Mouse (Mus musculus) hindbrain, embryonic 10.5 days (tissue): Measurements from ENCODE around the gene Cmbl. TPM values are rescaled to one million over a fixed set of nuclear protein-coding genes. Genes with fewer than 3 reads are reported as not detected.

ENCODE experiments used
- DNase-seq: peaks from one replicate; pipeline ENCODE4 v3.0.0-alpha.2; 2017; ENCODE audit warnings: low spot score
- H3K27ac ChIP-seq: fragments of 300-500 bp; sonication (generic); 2 replicates; pipeline ENCODE4 v1.5.1; 2016; ENCODE audit warnings: mild to moderate bottlenecking, moderate library complexity
- H3K27me3 ChIP-seq: fragments of 300-500 bp; sonication (generic); 2 replicates; pipeline ENCODE4 v1.6.1; 2016; ENCODE audit warnings: mild to moderate bottlenecking; ENCODE audit not compliant: poor library complexity, insufficient read depth, severe bottlenecking
- H3K36me3 ChIP-seq: fragments of 300-500 bp; sonication (generic); 2 replicates; pipeline ENCODE4 v1.6.1; 2016; ENCODE audit warnings: mild to moderate bottlenecking, moderate library complexity
- H3K4me1 ChIP-seq: fragments of 300-500 bp; sonication (generic); replicated peaks from 2 replicates; pipeline ENCODE4 v1.6.1; 2016; ENCODE audit warnings: mild to moderate bottlenecking
- H3K4me3 ChIP-seq: fragments of 300-500 bp; sonication (generic); 2 replicates; pipeline ENCODE4 v1.5.1; 2016; ENCODE audit warnings: mild to moderate bottlenecking, moderate library complexity
- H3K9me3 ChIP-seq: fragments of 300-500 bp; sonication (generic); 2 replicates; pipeline ENCODE4 v1.6.1; 2016; ENCODE audit warnings: mild to moderate bottlenecking, moderate library complexity
- WGBS: fragments of 180-500 bp; shearing (Covaris S2); methylation state at CpG from one replicate; pipeline ENCODE4 v1.1.7; 2016; 5-methylcytosine and 5-hydroxymethylcytosine counted together
- polyA plus RNA-seq: library from polyadenylated mRNA; unstranded; fragments of >200 nt; fragmentation: Nextera tagmentation; extraction: Ambion mirVana; gene quantifications from 2 replicates; pipeline ENCODE4 v1.2.1, GENCODE M21; 2016

The Cmbl gene
- polyA plus RNA-seq, 1 experiment from 2014 or later, result 1.6 TPM

DNA sequence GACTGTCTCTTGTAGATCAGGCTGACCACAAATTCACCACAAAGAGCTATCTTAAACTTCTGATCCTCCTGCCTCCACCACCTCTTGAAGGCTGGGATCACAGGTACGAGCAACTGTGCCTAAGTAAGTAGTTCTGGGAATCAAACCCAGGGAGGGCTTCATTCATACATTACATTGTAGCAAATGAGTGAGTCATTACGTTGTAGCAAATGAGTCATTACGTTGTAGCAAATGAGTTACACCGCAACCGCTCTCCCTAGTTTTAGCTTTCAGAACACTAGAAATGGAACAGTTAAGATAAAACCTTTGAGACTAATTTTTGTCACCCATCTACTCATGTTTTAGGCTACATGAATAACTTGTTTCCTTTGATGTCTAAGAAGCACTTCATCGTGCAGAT lies 18.9 kb upstream of the Cmbl start:
- no peak for DNase-seq
- H3K27ac ChIP-seq, result no peak overlapping the region
- no peak overlapping the region for H3K4me3 ChIP-seq
- no peaks in the 10 kb centered on the region for H3K9me3 ChIP-seq
- WGBS, result 90% methylated on average over 6 of the region's 6 CpGs
- no peaks in the 10 kb centered on the region for H3K27me3 ChIP-seq
- peaks cover 22% of the 10 kb centered on the region for H3K4me1 ChIP-seq
- no peaks in the 10 kb centered on the region for H3K36me3 ChIP-seq

DNA sequence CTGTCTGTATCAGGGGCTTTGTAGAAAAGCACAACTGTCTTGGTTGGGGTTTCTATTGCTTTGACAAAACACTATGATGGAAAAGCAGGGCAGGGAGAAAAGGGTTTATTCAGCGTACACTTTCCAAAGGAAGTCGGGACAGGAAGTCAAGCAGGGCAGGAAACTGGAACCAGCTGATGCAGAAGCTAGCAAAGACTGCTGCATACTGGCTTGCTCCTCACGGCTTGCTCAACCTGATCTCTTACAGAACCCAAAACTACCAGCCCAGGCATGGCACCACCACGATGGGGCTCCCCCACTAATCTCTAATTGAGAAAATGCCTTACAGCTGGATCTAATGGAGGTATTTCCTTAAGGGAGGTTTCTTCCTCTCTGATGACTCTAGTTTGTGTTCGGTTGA lies 17.8 kb upstream of the Cmbl start:
- DNase-seq, result no peak
- H3K36me3 ChIP-seq, result no peaks in the 10 kb centered on the region
- H3K27ac ChIP-seq, result no peak overlapping the region
- 67% methylated on average over 5 of the region's 5 CpGs for WGBS
- H3K27me3 ChIP-seq, result no peaks in the 10 kb centered on the region
- H3K4me3 ChIP-seq, result no peak overlapping the region
- H3K4me1 ChIP-seq, result peaks cover 11% of the 10 kb centered on the region
- no peaks in the 10 kb centered on the region for H3K9me3 ChIP-seq

DNA sequence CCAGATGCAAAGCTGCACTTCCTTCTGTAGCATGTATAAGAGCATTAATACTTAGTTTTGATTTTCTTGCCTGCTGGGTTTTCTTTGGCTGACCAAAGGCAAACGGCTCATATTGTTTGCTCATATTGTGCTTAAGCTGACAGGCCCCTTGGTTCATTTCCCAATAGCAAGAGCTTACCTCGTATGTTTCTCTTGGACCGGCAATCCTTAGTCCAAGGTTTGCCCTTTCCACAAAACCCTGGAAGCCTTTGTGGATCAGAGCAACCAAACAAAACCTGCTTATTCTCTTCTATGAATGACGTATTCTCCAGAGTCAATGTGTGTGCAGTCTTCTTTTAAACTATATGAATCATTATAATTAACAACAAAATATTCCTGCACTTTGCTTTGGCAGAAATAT lies 14.8 kb upstream of the Cmbl start:
- H3K27me3 ChIP-seq, result no peaks in the 10 kb centered on the region
- no peak for DNase-seq
- H3K4me3 ChIP-seq, result no peak overlapping the region
- H3K9me3 ChIP-seq, result no peaks in the 10 kb centered on the region
- H3K27ac ChIP-seq, result no peak overlapping the region
- H3K4me1 ChIP-seq, result no peaks in the 10 kb centered on the region
- H3K36me3 ChIP-seq, result no peaks in the 10 kb centered on the region
- 87% methylated on average over 4 of the region's 4 CpGs for WGBS

DNA sequence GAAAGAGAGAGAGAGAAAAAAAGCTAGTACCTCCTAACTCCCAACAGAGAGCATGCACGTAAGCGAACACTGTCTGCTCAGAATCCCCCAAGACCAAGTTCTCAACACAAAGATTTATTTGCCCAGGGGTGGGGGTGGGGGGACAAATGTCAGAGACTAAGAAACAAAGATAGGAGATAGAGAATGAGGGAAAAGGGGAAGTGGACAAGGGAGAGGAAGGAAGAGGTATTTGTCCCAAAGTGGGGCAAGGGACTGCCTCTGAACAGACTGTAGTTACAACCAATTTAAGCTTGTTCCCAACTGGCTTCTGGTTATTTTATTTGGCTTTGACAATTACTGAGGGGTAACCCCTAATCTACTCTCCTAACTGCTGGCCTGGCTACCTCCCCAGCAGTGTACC lies 10.3 kb upstream of the Cmbl start:
- no peak for DNase-seq
- Histone ChIP-seq H3K4me1 (no peaks in the 10 kb centered on the region), H3K27ac (no peak overlapping the region), H3K36me3 (no peaks in the 10 kb centered on the region), H3K9me3 (peaks cover 4% of the 10 kb centered on the region; the same call in 1 of the 2 replicates), H3K4me3 (no peak overlapping the region), H3K27me3 (no peaks in the 10 kb centered on the region)
- 87% methylated on average over 2 of the region's 2 CpGs for WGBS

DNA sequence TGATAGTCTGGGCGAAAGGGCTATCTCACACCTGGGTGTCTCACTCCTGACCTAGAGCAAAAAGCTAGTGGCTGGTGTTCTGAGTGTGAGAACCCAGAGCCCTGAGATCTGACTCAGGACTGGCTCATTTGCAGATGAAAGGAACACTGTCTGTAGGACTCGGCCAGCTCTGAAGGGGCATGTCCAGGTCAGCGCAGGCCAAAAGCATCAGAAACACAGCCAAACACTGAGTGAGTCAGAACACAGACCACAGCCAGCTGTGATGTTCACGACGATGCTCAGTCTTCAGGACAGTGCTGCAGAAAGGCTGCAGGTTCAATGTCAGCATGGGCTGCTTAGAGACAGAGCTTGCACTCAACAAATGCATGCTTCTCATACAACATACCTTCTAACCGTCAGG lies 3.8 kb upstream of the Cmbl start:
- Histone ChIP-seq H3K9me3 (peaks cover 5% of the 10 kb centered on the region; the same call in 1 of the 2 replicates), H3K27me3 (no peaks in the 10 kb centered on the region)
- no peak for DNase-seq

DNA sequence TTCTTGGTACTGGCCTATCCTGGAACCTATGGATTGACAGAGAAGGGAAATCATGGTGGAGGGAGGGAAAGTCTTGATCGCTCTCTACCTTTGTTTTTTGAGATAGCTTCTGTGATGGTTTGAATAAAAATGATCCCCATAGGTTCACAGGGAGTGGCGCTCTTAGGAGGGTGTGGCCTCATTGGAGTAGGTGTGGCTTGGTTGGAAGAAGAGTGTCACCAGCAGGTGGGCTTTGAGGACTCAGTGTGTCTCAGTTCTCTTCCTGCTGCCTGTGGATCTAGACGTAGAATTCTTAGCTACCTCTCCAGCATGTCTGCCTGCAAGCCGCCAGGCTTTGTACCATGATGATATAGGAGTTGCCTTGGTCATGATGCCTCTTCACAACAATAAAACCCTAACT lies 3.2 kb upstream of the Cmbl start:
- Histone ChIP-seq H3K27me3 (no peaks in the 10 kb centered on the region), H3K27ac (no peak overlapping the region), H3K9me3 (peaks cover 5% of the 10 kb centered on the region; the same call in 1 of the 2 replicates), H3K4me3 (no peak overlapping the region), H3K36me3 (no peaks in the 10 kb centered on the region), H3K4me1 (0 out of 2 replicates have a peak, but pooled peaks cover 6% of the 10 kb centered on the region)
- WGBS, result 92% methylated on average over 4 of the region's 4 CpGs
- no peak for DNase-seq

More for the DNA sequence above, 3.8 kb upstream of the Cmbl start:
- H3K4me1 ChIP-seq, result 0 out of 2 replicates have a peak, but pooled peaks cover 6% of the 10 kb centered on the region
- H3K27ac ChIP-seq, result no peak overlapping the region
- whole genome bisulfite sequencing, result 75% methylated on average over 6 of the region's 6 CpGs
- H3K36me3 ChIP-seq, result no peaks in the 10 kb centered on the region
- no peak overlapping the region for H3K4me3 ChIP-seq

DNA sequence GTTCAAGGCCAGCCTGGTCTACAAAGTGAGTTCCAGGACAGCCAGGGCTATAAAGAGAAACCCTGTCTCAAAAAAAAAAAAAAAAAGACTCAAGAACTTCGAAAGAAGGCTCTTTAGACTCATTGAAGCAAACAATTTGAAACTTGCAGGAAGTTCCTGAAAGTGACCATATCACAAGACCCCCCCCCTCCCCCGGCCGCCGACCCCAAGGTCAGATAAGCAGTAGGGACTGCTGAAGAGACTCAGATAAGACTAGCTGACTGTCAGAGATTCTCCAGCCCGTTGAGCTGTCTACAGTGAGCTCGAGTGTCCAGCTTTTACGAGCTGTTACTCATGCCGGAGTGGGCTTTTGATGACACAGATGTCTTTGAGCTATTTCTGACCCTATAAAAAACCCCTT lies 2.3 kb upstream of the Cmbl start:
- Histone ChIP-seq H3K36me3 (no peaks in the 10 kb centered on the region), H3K9me3 (peaks cover 5% of the 10 kb centered on the region; the same call in 1 of the 2 replicates), H3K27me3 (no peaks in the 10 kb centered on the region), H3K4me3 (no peak overlapping the region), H3K27ac (no peak overlapping the region), H3K4me1 (peaks cover 11% of the 10 kb centered on the region; the same call in 1 of the 2 replicates)
- DNase-seq, result no peak
- WGBS, result 91% methylated on average over 8 of the region's 8 CpGs

DNA sequence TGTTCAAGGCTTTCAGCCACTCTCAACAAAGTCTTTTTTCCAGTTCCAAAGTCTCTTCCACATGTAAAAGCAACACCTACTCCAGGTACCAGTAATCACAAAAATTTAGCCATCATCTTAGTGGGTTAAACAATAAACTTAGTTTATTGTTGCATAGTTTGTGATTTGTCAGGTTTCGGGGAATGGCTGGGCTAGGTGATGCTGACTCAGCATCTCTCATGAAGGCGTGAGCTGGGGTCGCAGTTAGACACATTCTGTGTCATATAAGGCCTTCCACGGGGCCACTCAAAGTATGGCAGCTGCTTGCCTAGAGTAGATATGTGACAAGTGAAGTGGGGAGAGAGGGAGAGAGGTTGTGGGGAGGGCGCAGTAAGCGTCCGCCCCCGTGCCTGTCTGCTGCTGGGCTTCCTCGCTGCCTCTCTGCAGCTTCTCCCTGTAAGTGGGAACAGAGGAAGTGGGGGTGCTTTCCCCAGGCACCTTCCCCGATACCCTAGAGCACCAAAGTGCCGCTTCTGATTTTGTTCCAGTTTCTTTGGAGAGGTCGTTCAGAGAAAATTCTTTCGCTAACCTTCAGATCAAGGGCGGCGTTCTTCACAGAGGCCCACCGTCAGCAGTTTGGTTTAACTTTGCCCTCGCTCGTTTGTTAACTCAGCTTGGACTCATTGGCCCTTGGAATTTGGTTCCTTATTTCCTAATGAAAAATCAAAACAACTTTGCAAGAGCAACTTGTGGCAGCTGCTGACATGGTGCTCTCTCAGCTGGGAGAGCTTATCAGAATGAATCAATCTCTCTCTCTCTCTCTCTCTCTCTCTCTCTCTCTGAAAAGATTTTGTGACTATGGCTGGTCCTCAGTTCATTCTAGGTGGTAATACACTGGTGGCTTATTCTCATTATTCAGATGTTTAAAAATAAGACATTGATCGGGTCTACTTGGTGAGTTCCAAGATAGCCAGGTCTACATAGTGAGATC lies 1.3 kb upstream of the Cmbl start:
- DNase-seq, result no peak
- no peaks in the 10 kb centered on the region for H3K27me3 ChIP-seq
- H3K27ac ChIP-seq, result 0 out of 2 replicates have a peak overlapping the region, but pooled peaks have one; percentile 13
- H3K4me3 ChIP-seq, result no peak overlapping the region
- 63% methylated on average over 19 of the region's 19 CpGs for WGBS
- H3K36me3 ChIP-seq, result no peaks in the 10 kb centered on the region
- H3K9me3 ChIP-seq, result peaks cover 5% of the 10 kb centered on the region; the same call in 1 of the 2 replicates
- peaks cover 19% of the 10 kb centered on the region for H3K4me1 ChIP-seq

DNA sequence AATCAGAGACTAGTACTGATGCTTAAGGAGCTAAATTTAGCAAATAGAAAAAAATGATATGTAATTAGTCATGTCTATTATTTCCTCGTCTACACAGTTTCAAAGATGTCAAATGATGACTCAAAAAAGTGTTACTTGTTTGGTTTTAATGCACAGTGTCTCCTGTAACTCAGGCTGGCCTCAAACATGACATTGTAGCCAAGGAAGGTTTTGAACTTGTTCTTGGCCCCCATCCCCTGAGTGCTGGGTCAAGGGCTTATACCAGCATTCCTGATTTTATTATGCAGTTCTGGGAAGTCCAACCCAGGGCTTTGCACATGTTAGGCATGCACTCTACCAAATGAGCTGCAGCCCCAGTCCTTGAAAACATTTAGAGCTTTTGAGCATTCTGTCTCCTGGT lies 597 bp downstream of the Cmbl start:
- no peaks in the 10 kb centered on the region for H3K9me3 ChIP-seq
- WGBS, result 90% methylated on average over 1 of the region's 1 CpGs
- H3K27me3 ChIP-seq, result no peaks in the 10 kb centered on the region
- H3K27ac ChIP-seq, result no peak overlapping the region
- no peaks in the 10 kb centered on the region for H3K36me3 ChIP-seq
- H3K4me3 ChIP-seq, result no peak overlapping the region
- no peak for DNase-seq
- H3K4me1 ChIP-seq, result peaks cover 20% of the 10 kb centered on the region

DNA sequence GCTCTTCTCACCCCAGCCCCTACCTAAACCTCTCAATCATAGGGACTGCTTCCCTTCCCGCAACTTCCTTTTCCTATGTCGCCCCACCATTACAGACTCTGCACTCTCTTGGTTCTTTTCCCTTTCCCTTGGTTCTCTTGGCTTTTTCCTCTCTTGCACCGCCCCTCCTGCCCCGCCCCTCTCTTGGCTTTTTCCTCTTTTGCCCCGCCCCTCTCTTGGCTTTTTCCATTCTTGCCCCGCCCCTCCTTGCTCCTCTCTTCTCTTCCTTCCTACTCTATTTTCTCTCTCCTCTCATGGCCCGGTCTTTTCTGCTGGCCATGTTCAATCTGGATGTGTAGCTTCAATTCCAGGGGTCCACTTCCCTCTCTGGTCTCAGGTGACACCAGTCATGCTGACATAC lies 2.2 kb downstream of the Cmbl start:
- DNase-seq, result no peak
- H3K27me3 ChIP-seq, result no peaks in the 10 kb centered on the region
- no peaks in the 10 kb centered on the region for H3K36me3 ChIP-seq
- peaks cover 16% of the 10 kb centered on the region for H3K4me1 ChIP-seq
- no peaks in the 10 kb centered on the region for H3K9me3 ChIP-seq
- no peak overlapping the region for H3K4me3 ChIP-seq
- no peak overlapping the region for H3K27ac ChIP-seq
- 64% methylated on average over 7 of the region's 7 CpGs for WGBS

DNA sequence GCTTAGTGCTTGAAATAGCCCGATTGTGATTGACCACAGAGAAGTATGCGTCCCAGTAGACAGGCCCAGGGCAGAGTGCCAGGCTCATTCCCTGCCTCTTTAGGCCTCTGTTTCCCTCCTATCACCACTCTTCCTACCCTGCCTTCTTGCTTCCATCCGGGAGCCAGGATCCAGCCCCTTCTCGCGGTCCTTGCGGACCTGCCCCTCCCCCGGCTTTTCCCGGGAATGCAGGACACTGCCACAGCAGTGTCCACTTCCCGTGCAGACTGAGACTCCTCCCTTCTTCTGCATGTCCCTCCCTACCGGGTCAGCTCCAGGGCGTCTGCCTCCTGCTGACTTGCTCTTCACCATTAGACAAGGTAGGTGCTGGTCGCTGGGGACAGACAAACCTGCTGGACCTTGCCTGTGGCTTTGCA lies 3.4 kb downstream of the Cmbl start:
- Histone ChIP-seq H3K36me3 (no peaks in the 10 kb centered on the region), H3K4me1 (peaks cover 20% of the 10 kb centered on the region), H3K27me3 (no peaks in the 10 kb centered on the region), H3K27ac (peak overlapping the region; percentile 59; the same call in 1 of the 2 replicates), H3K4me3 (no peak overlapping the region; the same call in 1 of the 2 replicates), H3K9me3 (no peaks in the 10 kb centered on the region)
- 19% methylated on average over 12 of the region's 12 CpGs for WGBS
- DNase-seq, result peak; percentile 31

GRCm38 (mm10) chr15:31569325-31570022 lies 4.3 kb downstream of the Cmbl start:
- no peak overlapping the region for H3K27ac ChIP-seq
- H3K27me3 ChIP-seq, result no peaks in the 10 kb centered on the region
- no peak overlapping the region for H3K4me3 ChIP-seq
- no peaks in the 10 kb centered on the region for H3K36me3 ChIP-seq
- DNase-seq, result no peak
- no peaks in the 10 kb centered on the region for H3K9me3 ChIP-seq
- H3K4me1 ChIP-seq, result peaks cover 18% of the 10 kb centered on the region
- WGBS, result 77% methylated on average over 9 of the region's 9 CpGs

DNA sequence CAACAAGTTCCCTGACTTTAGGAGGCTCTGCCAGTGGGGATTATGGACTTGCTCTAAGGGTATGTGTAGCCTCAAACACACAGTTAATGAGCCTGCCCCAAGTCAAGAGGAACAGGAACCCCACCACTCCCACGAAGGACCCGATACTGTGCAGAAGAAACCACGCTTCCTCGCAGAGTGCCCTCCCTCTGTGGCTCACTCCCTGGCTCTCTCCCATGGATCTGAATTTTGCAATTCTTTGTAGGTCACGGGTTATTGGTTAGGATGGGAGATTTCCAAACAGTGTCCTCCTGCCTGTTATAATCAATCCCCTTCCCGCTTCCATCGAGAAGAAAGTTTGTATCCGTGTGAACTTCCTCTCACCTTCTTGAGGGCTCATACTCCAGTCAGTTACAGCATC lies 5.8 kb downstream of the Cmbl start:
- no peak for DNase-seq
- H3K4me1 ChIP-seq, result peaks cover 18% of the 10 kb centered on the region
- no peaks in the 10 kb centered on the region for H3K9me3 ChIP-seq
- 91% methylated on average over 8 of the region's 8 CpGs for WGBS
- H3K27ac ChIP-seq, result no peak overlapping the region
- H3K27me3 ChIP-seq, result no peaks in the 10 kb centered on the region
- no peak overlapping the region for H3K4me3 ChIP-seq
- H3K36me3 ChIP-seq, result no peaks in the 10 kb centered on the region
